Mouse (Mus musculus): ENCODE measurements around the gene Dnah9. TPM values are rescaled to one million over a fixed set of nuclear protein-coding genes. Genes with fewer than 3 reads are reported as not detected.

The Dnah9 gene
- polyA plus RNA-seq, 1 experiment from 2014 or later, result 0.19 TPM

- Histone ChIP-seq H3K27ac (ENCODE audit: low read depth, low read length) (no peak overlapping the region), H3K9me3 (ENCODE audit: control insufficient read depth, low read length) (no peaks in the 10 kb centered on the region), H3K4me1 (ENCODE audit: control insufficient read depth, insufficient read depth, low read length) (no peaks in the 10 kb centered on the region), H3K4me3 (ENCODE audit: low read length) (no peak overlapping the region), H3K36me3 (ENCODE audit: control insufficient read depth, insufficient read depth, low read length) (no peaks in the 10 kb centered on the region), H3K4me2 (replicated peaks; ENCODE audit: low read depth, low read length) (no peak overlapping the region), H3K9ac (ENCODE audit: low read depth, low read length) (no peak overlapping the region), H3K27me3 (ENCODE audit: control insufficient read depth, insufficient read depth, low read length) (no peaks in the 10 kb centered on the region)
- no peak for ATAC-seq (ENCODE audit: low FRiP score, low TSS enrichment)
- 68% methylated on average over 10 of the region's 10 CpGs for WGBS
Measured at GRCm38 (mm10) chr11:65794428-65795219, 373.7 kb downstream of the Dnah9 start.

- peak; percentile 100 for ATAC-seq (ENCODE audit: low FRiP score, low TSS enrichment)
- Histone ChIP-seq H3K4me3 (ENCODE audit: low read length) (peak within 1 kb of the TSS; percentile 92), H3K27ac (ENCODE audit: low read depth, low read length) (peak within 1 kb of the TSS; percentile 89), H3K36me3 (ENCODE audit: control insufficient read depth, insufficient read depth, low read length) (no peaks in the 10 kb centered on the region), H3K9ac (ENCODE audit: low read depth, low read length) (peak within 1 kb of the TSS; percentile 98), H3K9me3 (ENCODE audit: control insufficient read depth, low read length) (no peaks in the 10 kb centered on the region), H3K4me2 (replicated peaks; ENCODE audit: low read depth, low read length) (peak within 1 kb of the TSS; percentile 76), H3K4me1 (ENCODE audit: control insufficient read depth, insufficient read depth, low read length) (peaks cover 12% of the 10 kb centered on the region), H3K27me3 (ENCODE audit: control insufficient read depth, insufficient read depth, low read length) (no peaks in the 10 kb centered on the region)
- WGBS, result 2% methylated on average over 22 of the region's 36 CpGs
Measured at GRCm38 (mm10) chr11:65788154-65788553, 380.2 kb downstream of the Dnah9 start, which contains the start of gene Map2k4. Gene Map2k4 (minus strand): TSS chr11:65788297.

GRCm38 (mm10) chr11:65787421-65788151 lies 380.8 kb downstream of the Dnah9 start:
- Histone ChIP-seq H3K4me2 (replicated peaks; ENCODE audit: low read depth, low read length) (peak overlapping the region; percentile 76), H3K4me3 (ENCODE audit: low read length) (peak overlapping the region; percentile 92), H3K27me3 (ENCODE audit: control insufficient read depth, insufficient read depth, low read length) (no peaks in the 10 kb centered on the region), H3K9ac (ENCODE audit: low read depth, low read length) (peak overlapping the region; percentile 98), H3K4me1 (ENCODE audit: control insufficient read depth, insufficient read depth, low read length) (peaks cover 12% of the 10 kb centered on the region), H3K36me3 (ENCODE audit: control insufficient read depth, insufficient read depth, low read length) (no peaks in the 10 kb centered on the region), H3K27ac (ENCODE audit: low read depth, low read length) (peak overlapping the region; percentile 89), H3K9me3 (ENCODE audit: control insufficient read depth, low read length) (no peaks in the 10 kb centered on the region)
- WGBS, result under 1% methylated on average over 68 of the region's 71 CpGs
- ATAC-seq (ENCODE audit: low FRiP score, low TSS enrichment), result peak; percentile 89

- Histone ChIP-seq H3K9ac (ENCODE audit: low read depth, low read length) (no peak overlapping the region), H3K36me3 (ENCODE audit: control insufficient read depth, insufficient read depth, low read length) (no peaks in the 10 kb centered on the region), H3K27me3 (ENCODE audit: control insufficient read depth, insufficient read depth, low read length) (no peaks in the 10 kb centered on the region), H3K4me3 (ENCODE audit: low read length) (no peak overlapping the region), H3K9me3 (ENCODE audit: control insufficient read depth, low read length) (no peaks in the 10 kb centered on the region), H3K4me1 (ENCODE audit: control insufficient read depth, insufficient read depth, low read length) (peaks cover 12% of the 10 kb centered on the region), H3K27ac (ENCODE audit: low read depth, low read length) (no peak overlapping the region), H3K4me2 (replicated peaks; ENCODE audit: low read depth, low read length) (peak overlapping the region; percentile 76; the same call in 1 of the 2 replicates)
- 92% methylated on average over 2 of the region's 2 CpGs for WGBS
- ATAC-seq (ENCODE audit: low FRiP score, low TSS enrichment), result no peak
Measured at GRCm38 (mm10) chr11:65786160-65786559, 382.2 kb downstream of the Dnah9 start.

GRCm38 (mm10) chr11:65781596-65781995 lies 386.8 kb downstream of the Dnah9 start:
- Histone ChIP-seq H3K4me2 (replicated peaks; ENCODE audit: low read depth, low read length) (no peak overlapping the region), H3K27ac (ENCODE audit: low read depth, low read length) (no peak overlapping the region), H3K9ac (ENCODE audit: low read depth, low read length) (no peak overlapping the region), H3K4me1 (ENCODE audit: control insufficient read depth, insufficient read depth, low read length) (peaks cover 21% of the 10 kb centered on the region), H3K36me3 (ENCODE audit: control insufficient read depth, insufficient read depth, low read length) (peaks cover 7% of the 10 kb centered on the region; the same call in 1 of the 2 replicates), H3K9me3 (ENCODE audit: control insufficient read depth, low read length) (no peaks in the 10 kb centered on the region), H3K4me3 (ENCODE audit: low read length) (no peak overlapping the region), H3K27me3 (ENCODE audit: control insufficient read depth, insufficient read depth, low read length) (no peaks in the 10 kb centered on the region)
- WGBS, result 88% methylated on average over 3 of the region's 3 CpGs
- no peak for ATAC-seq (ENCODE audit: low FRiP score, low TSS enrichment)
